Mouse (Mus musculus) heart, postnatal 0 days (tissue): ENCODE data around the gene Celf2.

Source experiments
- CTCF ChIP-seq: IDR thresholded peaks from 2 replicates; pipeline ENCODE4 v1.5.1; 2016; ENCODE audit warnings: antibody characterized with exemption, control low read depth, low read depth
- EP300 ChIP-seq: IDR thresholded peaks from 2 replicates; pipeline ENCODE4 v1.6.1; 2016; ENCODE audit warnings: antibody characterized with exemption, low read depth

GRCm38 (mm10) chr2:6659834-6660233, 849.5 kb downstream of the Celf2 start:
- TF ChIP-seq CTCF (no peak), EP300 (no peak)
